Mouse (Mus musculus) MEL (cell line): ENCODE results near the gene 5430427O19Rik.

Experiments used
- CTCF ChIP-seq, 3 experiments: IDR thresholded peaks in 2 of 3; conservative IDR thresholded peaks in 1 of 3; 2 replicates each; pipeline ENCODE4 v1.5.1; 2011 to 2012; ENCODE audit warnings: low read length in 3 of 3, low read depth in 2 of 3, mild to moderate bottlenecking in 2 of 3, improper control_type of control experiment in 1 of 3, inconsistent platforms in 1 of 3, mixed read lengths in 1 of 3, moderate library complexity in 1 of 3; ENCODE audit not compliant: control insufficient read depth in 1 of 3, insufficient read depth in 1 of 3, poor library complexity in 1 of 3, severe bottlenecking in 1 of 3
- EP300 ChIP-seq, 2 experiments: IDR thresholded peaks; 2 replicates each; pipeline ENCODE4 v1.6.1; 2011; ENCODE audit warnings: improper control_type of control experiment in 2 of 2, low read length in 2 of 2, low read depth in 1 of 2, mild to moderate bottlenecking in 1 of 2
- POLR2AphosphoS2 ChIP-seq: IDR thresholded peaks from 2 replicates; pipeline ENCODE4 v1.6.1; 2011; ENCODE audit warnings: low read length, improper control_type of control experiment
- SMC3 ChIP-seq: IDR thresholded peaks from 2 replicates; pipeline ENCODE4 v1.6.1; 2011; ENCODE audit warnings: low read depth, low read length, improper control_type of control experiment

GRCm38 (mm10) chrX:85875951-85876350, 5.8 kb downstream of the 5430427O19Rik start:
- no peak for TF ChIP-seq CTCF (IDR thresholded peaks at IDR 0.05 in 2 of 3, conservative IDR thresholded peaks at IDR 0.05 in 1 of 3; ENCODE audit: control insufficient read depth in 1 of 3, insufficient read depth in 1 of 3, low read depth in 2 of 3, low read length in 3 of 3, poor library complexity in 1 of 3, severe bottlenecking in 1 of 3)
- TF ChIP-seq EP300 (IDR thresholded peaks at IDR 0.05; ENCODE audit: low read depth in 1 of 2, low read length in 2 of 2): no peak
- no peak for TF ChIP-seq POLR2AphosphoS2
- TF ChIP-seq SMC3: no peak
